Mouse (Mus musculus) heart, adult 11 months (tissue): ENCODE measurements at regions not wholly inside any gene's neighbourhood (a gene's known extent, or its start where the extent isn't known, plus 50 kb on each side); places are given as distances from the start of the nearest gene placed in this dataset.

ENCODE experiments used
- DNase-seq: peaks from one replicate; pipeline ENCODE4 v3.0.0; 2022

GRCm38 (mm10) chr12:32757441-32758119 lies 61.8 kb upstream of the Nampt start:
- peak; percentile 92 for DNase-seq

- peak; percentile 70 for DNase-seq
Measured at GRCm38 (mm10) chr12:32758150-32758549, 61.2 kb upstream of the Nampt start.

- DNase-seq = no peak
Measured at GRCm38 (mm10) chr12:32760627-32761026, 58.7 kb upstream of the Nampt start.

GRCm38 (mm10) chr12:32761055-32761454 lies 58.3 kb upstream of the Nampt start:
- no peak for DNase-seq

- peak; percentile 60 for DNase-seq
Measured at GRCm38 (mm10) chr12:32764271-32764670, 55.1 kb upstream of the Nampt start.

- peak; percentile 72 for DNase-seq
Measured at GRCm38 (mm10) chr12:32764747-32765146, 54.6 kb upstream of the Nampt start.

- DNase-seq = peak; percentile 98
Measured at GRCm38 (mm10) chr12:32765861-32766260, 53.5 kb upstream of the Nampt start.

GRCm38 (mm10) chr12:32766575-32766974 lies 52.8 kb upstream of the Nampt start:
- DNase-seq = no peak

- no peak for DNase-seq
Measured at GRCm38 (mm10) chr12:32767206-32768081, 51.9 kb upstream of the Nampt start.

- peak; percentile 97 for DNase-seq
Measured at GRCm38 (mm10) chr12:32768082-32768743, 51.1 kb upstream of the Nampt start.

- no peak for DNase-seq
Measured at GRCm38 (mm10) chr12:32768744-32769535, 50.4 kb upstream of the Nampt start.
